25 mouse cellular contexts compared by ENCODE assay signal in genomic region chr7:132529206-132529605, GRCm38 (mm10).
"Had no signal": no experiment of that assay in that cellular context is flagged by ENCODE, and none has a peak within 500 bp of the region (broad histone marks: within the 10 kb centered on the region; RNA-seq: fewer than 3 reads in every experiment).

No protein-coding gene starts in this region.

- ATAC-seq: hindbrain, postnatal 0 days; liver, embryonic 12.5 days had no signal

- DNase-seq: gastrocnemius, adult 2 months; gastrocnemius, postnatal 10 days; gastrocnemius, postnatal 25 days; heart, adult 18-20 months; heart, postnatal 10 days; heart, postnatal 4 days; kidney, adult 11 months; kidney, adult 2 months; kidney, adult 9 months; kidney, postnatal 14 days; kidney, postnatal 36 days; lung, adult 18-20 months had no signal

- H3K9me3 ChIP-seq: hindbrain, embryonic 10.5 days; hindbrain, embryonic 13.5 days; hindbrain, embryonic 15.5 days; kidney, embryonic 15.5 days; limb, embryonic 13.5 days; limb, embryonic 15.5 days; liver, embryonic 12.5 days had no signal

- H3K9ac ChIP-seq: hindbrain, embryonic 13.5 days; hindbrain, embryonic 15.5 days; kidney, embryonic 15.5 days; limb, embryonic 13.5 days; limb, embryonic 15.5 days; liver, embryonic 12.5 days; liver, embryonic 14.5 days had no signal

- H3K27me3 ChIP-seq: hindbrain, embryonic 13.5 days; hindbrain, embryonic 15.5 days; kidney, embryonic 15.5 days; limb, embryonic 15.5 days had no signal

- H3K27ac ChIP-seq: gastrocnemius, adult 2 months; hindbrain, embryonic 10.5 days; hindbrain, embryonic 13.5 days; hindbrain, embryonic 15.5 days; hindbrain, postnatal 0 days; kidney, embryonic 15.5 days; kidney, postnatal 0 days; layer of hippocampus, adult 2 months; left cerebral cortex, adult 2 months; limb, embryonic 13.5 days; limb, embryonic 15.5 days; liver, embryonic 12.5 days; liver, embryonic 14.5 days had no signal

- H3K36me3 ChIP-seq: hindbrain, embryonic 10.5 days; hindbrain, embryonic 13.5 days; hindbrain, embryonic 15.5 days; kidney, embryonic 15.5 days; limb, embryonic 13.5 days; limb, embryonic 15.5 days; liver, embryonic 12.5 days had no signal

- H3K4me3 ChIP-seq: gastrocnemius, adult 2 months; hindbrain, embryonic 10.5 days; hindbrain, embryonic 13.5 days; hindbrain, embryonic 15.5 days; kidney, embryonic 15.5 days; layer of hippocampus, adult 2 months; left cerebral cortex, adult 2 months; limb, embryonic 13.5 days; limb, embryonic 15.5 days; liver, embryonic 12.5 days had no signal

- H3K4me2 ChIP-seq: heart, embryonic 11.5 days; hindbrain, embryonic 13.5 days; hindbrain, embryonic 15.5 days; kidney, embryonic 15.5 days; limb, embryonic 13.5 days; limb, embryonic 15.5 days; liver, embryonic 12.5 days had no signal

- H3K4me1 ChIP-seq: hindbrain, embryonic 15.5 days; kidney, embryonic 15.5 days; limb, embryonic 15.5 days; liver, embryonic 12.5 days had no signal
